Mouse (Mus musculus): ENCODE results near the gene Naa11. TPM values are rescaled to one million over a fixed set of nuclear protein-coding genes. Genes with fewer than 3 reads are reported as not detected.

Gene Naa11
- total RNA-seq, 2 experiments from 2014 or later = not detected

GRCm38 (mm10) chr5:97348310-97348709 lies 43.9 kb downstream of the Naa11 start:
- DNase-seq (ENCODE audit: low spot score in 2 of 2) = no peak
- intact Hi-C loops (cut with DNase I) = no loop called here

DNA sequence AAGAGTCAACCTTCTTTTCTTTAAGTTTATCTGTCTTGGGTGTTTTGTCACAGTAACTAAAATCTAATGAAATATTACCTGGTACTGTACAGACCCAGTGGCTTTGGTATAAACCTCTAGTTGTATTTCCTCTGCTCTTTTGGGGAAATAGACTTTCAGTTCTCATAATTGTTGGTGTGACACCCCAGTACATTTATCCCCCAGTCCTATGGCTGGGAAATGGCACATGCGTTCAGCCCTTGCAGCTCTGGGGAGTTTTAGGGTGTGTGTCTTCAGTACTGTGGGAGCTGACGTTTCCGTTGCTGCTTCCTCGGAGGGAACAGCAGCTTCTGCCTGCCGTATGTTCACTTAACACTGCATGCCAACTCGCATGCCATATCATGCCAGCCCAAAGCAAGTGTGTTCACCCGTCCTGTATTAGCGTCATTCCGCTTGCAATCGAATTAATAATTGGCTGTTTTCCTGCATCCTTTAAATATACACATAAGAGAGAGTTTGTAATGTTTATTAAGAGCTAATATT lies 46.4 kb downstream of the Naa11 start:
- intact Hi-C loops (cut with DNase I) = no loop called here
- DNase-seq (ENCODE audit: low spot score in 2 of 2) = no peak

- intact Hi-C loops (cut with DNase I) = no loop called here
- no peak for DNase-seq (ENCODE audit: low spot score in 2 of 2)
These were observed 47.0 kb downstream of the Naa11 start for GRCm38 (mm10) chr5:97345129-97345528.

DNA sequence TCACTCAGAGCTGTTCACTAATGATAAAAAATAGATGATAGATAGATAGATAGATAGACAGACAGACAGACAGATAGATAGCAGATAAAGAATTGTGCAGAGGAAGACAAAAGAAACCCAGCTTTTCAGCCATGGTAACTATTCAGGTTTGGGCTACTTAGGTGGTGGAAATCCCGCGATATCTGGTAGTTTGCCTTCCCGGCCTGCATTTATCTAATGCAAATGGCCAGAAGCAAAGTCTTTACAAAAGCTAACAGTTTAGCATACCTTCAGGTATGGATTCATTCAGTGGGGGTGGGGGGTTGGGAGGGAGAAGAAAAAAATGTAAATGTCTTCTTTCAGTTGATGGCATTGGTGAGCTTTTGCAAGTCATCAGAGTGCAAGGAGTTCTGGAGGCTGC lies 48.0 kb downstream of the Naa11 start:
- DNase-seq (ENCODE audit: low spot score in 2 of 2) = no peak
- intact Hi-C loops (cut with DNase I) = no loop called here

DNA sequence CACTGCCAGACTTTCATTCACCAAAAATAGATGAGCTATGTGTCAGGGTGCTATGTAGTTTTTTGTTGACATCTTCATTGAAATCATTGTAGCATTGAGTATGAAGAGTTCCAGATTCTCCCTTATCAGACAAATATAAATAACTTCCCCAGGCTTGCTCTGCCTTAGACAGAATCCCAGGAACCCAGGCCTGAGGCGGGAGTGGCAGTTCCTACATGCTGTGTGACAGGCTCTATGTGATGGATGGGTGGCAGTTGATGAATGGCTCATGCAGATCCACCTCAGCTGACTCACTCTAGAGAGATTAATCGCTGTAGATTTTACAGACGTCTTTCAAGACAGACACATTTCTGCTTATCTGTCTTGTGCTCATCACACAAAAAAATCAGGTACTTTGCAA lies 57.4 kb downstream of the Naa11 start:
- intact Hi-C loops (cut with DNase I) = no loop called here
- DNase-seq (ENCODE audit: low spot score in 2 of 2) = no peak

Other genes starting within 250 kb of the Naa11 start
- not detected for gene Gk2, start 64.6 kb upstream of the Naa11 start, total RNA-seq (2021)

Measured in left cerebral cortex, postnatal 36 days (tissue).